Mouse (Mus musculus) forebrain, embryonic 11.5 days (tissue): Measurements from ENCODE around the gene Il17rd. TPM values are rescaled to one million over a fixed set of nuclear protein-coding genes. Genes with fewer than 3 reads are reported as not detected.

Experiments
- ATAC-seq: fragments of 200-750 bp; cut with Nextera tagmentation; replicated peaks from 2 replicates; pipeline ENCODE4 v1.8.0; 2017; ENCODE audit warnings: moderate TSS enrichment; ENCODE audit not compliant: low FRiP score
- DNase-seq: peaks from one replicate; pipeline ENCODE4 v3.0.0-alpha.2; 2017; ENCODE audit warnings: low spot score
- H3K27ac ChIP-seq: fragments of 300-500 bp; sonication (generic); 2 replicates; pipeline ENCODE4 v1.5.1; 2014; ENCODE audit warnings: low read depth, low read length
- H3K27me3 ChIP-seq: fragments of 300-500 bp; sonication (generic); 2 replicates; pipeline ENCODE4 v1.6.1; 2014; ENCODE audit warnings: mild to moderate bottlenecking, low read length, mixed read lengths; ENCODE audit not compliant: control insufficient read depth, insufficient read depth
- H3K36me3 ChIP-seq: fragments of 300-500 bp; sonication (generic); 2 replicates; pipeline ENCODE4 v1.6.1; 2014; ENCODE audit warnings: mild to moderate bottlenecking, low read length, moderate library complexity, mixed read lengths; ENCODE audit not compliant: control insufficient read depth, insufficient read depth
- H3K4me1 ChIP-seq: fragments of 300-500 bp; sonication (generic); replicated peaks from 2 replicates; pipeline ENCODE4 v1.6.1; 2014; ENCODE audit warnings: low read length, mixed read lengths; ENCODE audit not compliant: control insufficient read depth, insufficient read depth
- H3K4me2 ChIP-seq: fragments of 300-500 bp; sonication (generic); 2 replicates; pipeline ENCODE4 v1.6.1; 2014; ENCODE audit warnings: low read depth, mild to moderate bottlenecking, low read length, moderate library complexity, mixed read lengths; ENCODE audit not compliant: severe bottlenecking
- H3K4me3 ChIP-seq: fragments of 300-500 bp; sonication (generic); 2 replicates; pipeline ENCODE4 v1.5.1; 2014; ENCODE audit warnings: low read depth, low read length
- H3K9ac ChIP-seq: fragments of 300-500 bp; sonication (generic); 2 replicates; pipeline ENCODE4 v1.6.1; 2014; ENCODE audit warnings: low read length
- H3K9me3 ChIP-seq: fragments of 300-500 bp; sonication (generic); 2 replicates; pipeline ENCODE4 v1.6.1; 2016; ENCODE audit warnings: low read length, mixed read lengths; ENCODE audit not compliant: control insufficient read depth
- WGBS: fragments of 180-500 bp; shearing (Covaris S2); extraction: QIAGEN DNeasy Blood & Tissue Kit; methylation state at CpG from one replicate; pipeline ENCODE4 v1.1.7; 2014; 5-methylcytosine and 5-hydroxymethylcytosine counted together
- polyA plus RNA-seq: library from polyadenylated mRNA; unstranded; fragments of >200 nt; fragmentation: Nextera tagmentation; extraction: Ambion mirVana; gene quantifications from 2 replicates; pipeline ENCODE4 v1.2.1, GENCODE M21; 2014

Gene Il17rd
- polyA plus RNA-seq, 1 experiment from 2014 or later, result 7.8 TPM

GRCm38 (mm10) chr14:27108748-27109504 lies 70.2 kb downstream of the Il17rd start:
- peaks cover 4% of the 10 kb centered on the region; the same call in 1 of the 2 replicates for H3K27me3 ChIP-seq
- H3K27ac ChIP-seq, result no peak overlapping the region
- H3K36me3 ChIP-seq, result no peaks in the 10 kb centered on the region
- 0 out of 2 replicates have a peak, but pooled peaks cover 3% of the 10 kb centered on the region for H3K4me1 ChIP-seq
- H3K4me2 ChIP-seq, result no peak overlapping the region
- WGBS, result 69% methylated on average over 6 of the region's 6 CpGs
- H3K9me3 ChIP-seq, result no peaks in the 10 kb centered on the region
- DNase-seq, result no peak
- no peak for ATAC-seq
- H3K9ac ChIP-seq, result no peak overlapping the region
- H3K4me3 ChIP-seq, result no peak overlapping the region

DNA sequence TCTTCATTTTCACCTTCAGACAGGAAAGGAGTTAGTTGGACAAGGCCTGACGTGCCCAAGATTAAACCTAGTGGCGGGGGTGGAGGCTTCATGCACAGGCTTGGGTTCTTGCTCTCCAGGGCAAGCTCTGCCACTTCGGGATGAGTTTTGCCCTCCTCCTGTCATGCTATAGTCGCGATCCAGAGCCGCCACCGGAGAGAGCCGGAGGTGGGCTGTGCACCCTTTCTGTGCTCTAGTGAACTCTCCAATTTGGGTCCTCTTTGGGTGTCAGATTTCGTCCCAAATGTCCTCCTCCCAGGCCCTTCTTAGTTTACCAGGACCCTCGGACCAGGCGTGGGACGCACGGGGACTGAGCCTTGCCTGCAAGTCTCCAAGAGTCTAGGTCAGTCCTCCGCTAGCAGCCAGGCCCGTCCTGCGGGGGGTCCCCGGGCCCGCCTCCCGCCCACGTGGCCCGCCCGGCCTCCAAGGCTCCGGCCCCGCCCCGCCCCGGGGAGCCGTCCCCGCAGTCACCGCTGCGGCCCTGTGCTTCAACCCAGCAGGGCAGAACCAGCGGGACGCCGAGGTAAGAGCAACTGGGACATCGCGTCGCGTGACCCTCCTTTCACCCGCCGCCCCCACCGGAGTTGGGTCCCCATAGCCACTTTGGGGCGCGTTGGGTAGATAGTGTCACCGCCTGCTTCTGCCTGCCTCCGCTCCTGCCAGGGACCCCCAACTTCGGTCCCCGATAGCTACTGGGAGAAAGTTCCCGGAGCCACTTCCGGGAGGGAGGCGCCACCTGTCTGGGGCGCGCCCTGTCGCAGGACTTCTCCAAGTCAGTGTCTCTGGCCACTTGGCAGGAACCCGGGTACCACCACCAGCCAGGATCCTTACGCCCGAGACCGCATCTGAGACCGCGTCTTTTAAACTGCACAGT lies 75.9 kb downstream of the Il17rd start, which contains the start of gene Arhgef3:
Arhgef3 (plus strand) TSS at position 538 of the 913 bp plus-strand sequence.
- peak within 1 kb of the TSS; percentile 99 for H3K4me2 ChIP-seq
- H3K27me3 ChIP-seq, result peaks cover 20% of the 10 kb centered on the region
- no peak within 1 kb of the TSS for H3K27ac ChIP-seq
- peak within 1 kb of the TSS; percentile 52 for H3K4me3 ChIP-seq
- H3K36me3 ChIP-seq, result no peaks in the 10 kb centered on the region
- peak; percentile 77 for DNase-seq
- peak; percentile 51; the same call in 1 of the 2 replicates for ATAC-seq
- H3K9ac ChIP-seq, result peak within 1 kb of the TSS; percentile 49
- 1% methylated on average over 57 of the region's 58 CpGs for WGBS
- H3K9me3 ChIP-seq, result no peaks in the 10 kb centered on the region
- peaks cover 5% of the 10 kb centered on the region for H3K4me1 ChIP-seq

DNA sequence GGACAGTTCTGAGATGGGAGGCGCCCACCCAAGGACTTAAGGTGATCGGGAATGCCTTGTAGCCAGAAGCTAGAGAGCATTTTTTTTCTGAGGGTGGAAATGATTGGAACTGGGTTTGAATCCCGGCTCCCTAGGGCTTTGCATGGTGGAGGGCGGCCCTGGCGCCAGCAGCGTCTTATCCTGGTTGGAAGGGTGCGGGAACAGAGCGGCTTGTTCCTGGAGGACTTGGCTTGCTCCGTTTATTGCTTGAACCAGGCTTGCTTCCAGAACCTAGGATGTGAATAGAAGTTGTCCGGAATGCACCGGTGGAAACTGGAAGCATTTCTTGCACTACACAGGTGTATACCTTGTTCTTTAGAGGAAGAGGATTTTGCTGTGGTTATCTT lies 76.5 kb downstream of the Il17rd start:
- Histone ChIP-seq H3K4me3 (peak overlapping the region; percentile 52), H3K27ac (no peak overlapping the region), H3K9ac (no peak overlapping the region; the same call in 1 of the 2 replicates)

DNA sequence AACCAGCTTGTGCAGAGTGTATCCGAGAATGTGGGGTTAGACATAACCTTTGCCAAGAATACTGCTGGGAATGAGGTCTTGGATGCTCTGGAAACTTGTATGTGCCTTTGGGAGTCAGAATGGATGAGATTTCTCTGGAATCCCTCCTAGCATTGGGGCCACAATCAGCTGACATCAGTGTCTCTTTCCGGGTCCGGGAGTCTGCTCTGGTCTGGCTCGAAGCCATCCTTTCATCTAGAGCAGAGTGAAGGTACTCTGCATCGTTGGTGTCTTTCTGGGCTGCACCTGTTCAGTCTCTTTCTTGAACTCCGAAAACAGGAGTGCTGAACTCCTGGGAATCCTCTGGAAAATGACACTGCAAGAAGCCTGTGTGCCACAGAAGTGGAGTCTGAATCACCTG lies 77.2 kb downstream of the Il17rd start:
- DNase-seq (no peak), ATAC-seq (no peak)
- Histone ChIP-seq H3K27ac (no peak overlapping the region), H3K9ac (no peak overlapping the region), H3K4me2 (no peak overlapping the region), H3K4me3 (no peak overlapping the region), H3K4me1 (peaks cover 5% of the 10 kb centered on the region), H3K9me3 (no peaks in the 10 kb centered on the region), H3K36me3 (no peaks in the 10 kb centered on the region), H3K27me3 (peaks cover 20% of the 10 kb centered on the region)
- WGBS, result 83% methylated on average over 6 of the region's 6 CpGs

More for the DNA sequence above, 76.5 kb downstream of the Il17rd start:
- no peak for ATAC-seq
- DNase-seq, result no peak
- peak overlapping the region; percentile 99 for H3K4me2 ChIP-seq
- WGBS, result 18% methylated on average over 11 of the region's 11 CpGs
- no peaks in the 10 kb centered on the region for H3K9me3 ChIP-seq
- no peaks in the 10 kb centered on the region for H3K36me3 ChIP-seq
- peaks cover 5% of the 10 kb centered on the region for H3K4me1 ChIP-seq
- peaks cover 20% of the 10 kb centered on the region for H3K27me3 ChIP-seq

GRCm38 (mm10) chr14:27116577-27117165 lies 77.9 kb downstream of the Il17rd start:
- Histone ChIP-seq H3K4me3 (no peak overlapping the region), H3K9ac (no peak overlapping the region), H3K4me1 (peaks cover 5% of the 10 kb centered on the region), H3K9me3 (no peaks in the 10 kb centered on the region), H3K4me2 (no peak overlapping the region), H3K27me3 (peaks cover 20% of the 10 kb centered on the region), H3K36me3 (no peaks in the 10 kb centered on the region), H3K27ac (no peak overlapping the region)
- DNase-seq, result no peak
- 87% methylated on average over 4 of the region's 4 CpGs for WGBS
- no peak for ATAC-seq

GRCm38 (mm10) chr14:27118546-27118945 lies 79.8 kb downstream of the Il17rd start:
- no peak overlapping the region for H3K9ac ChIP-seq
- H3K36me3 ChIP-seq, result no peaks in the 10 kb centered on the region
- H3K27me3 ChIP-seq, result peaks cover 20% of the 10 kb centered on the region
- no peak overlapping the region for H3K4me3 ChIP-seq
- WGBS, result 85% methylated on average over 5 of the region's 5 CpGs
- DNase-seq (no peak), ATAC-seq (no peak)
- H3K4me1 ChIP-seq, result peaks cover 5% of the 10 kb centered on the region
- H3K27ac ChIP-seq, result no peak overlapping the region
- no peaks in the 10 kb centered on the region for H3K9me3 ChIP-seq
- no peak overlapping the region for H3K4me2 ChIP-seq

GRCm38 (mm10) chr14:27122646-27123045 lies 83.9 kb downstream of the Il17rd start:
- WGBS, result 80% methylated on average over 3 of the region's 3 CpGs

DNA sequence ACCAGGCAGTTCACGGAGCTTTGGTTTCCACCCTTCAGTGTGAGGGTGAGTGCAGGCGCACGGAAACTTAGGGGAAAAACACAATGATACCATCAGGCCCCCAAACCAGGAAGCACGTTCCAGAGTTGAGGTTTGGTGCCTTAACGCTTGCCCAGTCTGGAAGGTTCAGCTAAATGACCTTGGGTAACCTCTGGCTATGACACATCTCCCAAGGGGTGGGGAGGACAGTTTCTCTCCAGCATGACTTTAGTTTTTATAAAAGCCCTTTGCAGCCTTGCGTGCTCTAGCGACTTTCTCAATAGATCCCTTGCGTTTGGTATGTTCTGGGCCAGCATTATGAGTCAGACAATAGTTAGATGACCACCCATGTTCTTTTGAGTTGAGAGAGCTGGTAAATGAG lies 84.8 kb downstream of the Il17rd start:
- no peaks in the 10 kb centered on the region; the same call in 1 of the 2 replicates for H3K9me3 ChIP-seq
- no peak overlapping the region for H3K4me2 ChIP-seq
- DNase-seq, result no peak
- no peaks in the 10 kb centered on the region for H3K36me3 ChIP-seq
- H3K27me3 ChIP-seq, result no peaks in the 10 kb centered on the region
- H3K4me1 ChIP-seq, result no peaks in the 10 kb centered on the region
- no peak overlapping the region for H3K4me3 ChIP-seq
- 56% methylated on average over 8 of the region's 8 CpGs for WGBS
- no peak overlapping the region for H3K27ac ChIP-seq
- H3K9ac ChIP-seq, result no peak overlapping the region
- no peak for ATAC-seq

More at GRCm38 (mm10) chr14:27122646-27123045, 83.9 kb downstream of the Il17rd start:
- H3K9me3 ChIP-seq, result no peaks in the 10 kb centered on the region; the same call in 1 of the 2 replicates
- no peak overlapping the region for H3K9ac ChIP-seq
- ATAC-seq (no peak), DNase-seq (no peak)
- H3K4me2 ChIP-seq, result no peak overlapping the region
- no peak overlapping the region for H3K4me3 ChIP-seq
- H3K4me1 ChIP-seq, result no peaks in the 10 kb centered on the region
- H3K27ac ChIP-seq, result no peak overlapping the region
- no peaks in the 10 kb centered on the region for H3K27me3 ChIP-seq
- no peaks in the 10 kb centered on the region for H3K36me3 ChIP-seq
